Mouse (Mus musculus) layer of hippocampus, adult 18-20 months (tissue): Measurements from ENCODE around the gene Rpl41. TPM values are rescaled to one million over a fixed set of nuclear protein-coding genes. Genes with fewer than 3 reads are reported as not detected.
A peak's percentile ranks its signal among the peaks of the same experiment; 100 is the strongest.
"Not testable (repeated sequence)": the region's sequence is repeated elsewhere in the genome, so short reads cannot be mapped to it uniquely, and the experiment has no call there.

Source experiments
- DNase-seq, 2 experiments: peaks; one replicate each; pipeline ENCODE4 v3.0.0; 2022; ENCODE audit warnings: low spot score in 2 of 2
- total RNA-seq, 2 experiments: library from RNA; stranded (reverse); gene quantifications; 2 replicates each; pipeline ENCODE4 v1.2.3; 2021

Gene Rpl41
- total RNA-seq, 2 experiments from 2014 or later: 1,532 to 1,582 TPM

DNA sequence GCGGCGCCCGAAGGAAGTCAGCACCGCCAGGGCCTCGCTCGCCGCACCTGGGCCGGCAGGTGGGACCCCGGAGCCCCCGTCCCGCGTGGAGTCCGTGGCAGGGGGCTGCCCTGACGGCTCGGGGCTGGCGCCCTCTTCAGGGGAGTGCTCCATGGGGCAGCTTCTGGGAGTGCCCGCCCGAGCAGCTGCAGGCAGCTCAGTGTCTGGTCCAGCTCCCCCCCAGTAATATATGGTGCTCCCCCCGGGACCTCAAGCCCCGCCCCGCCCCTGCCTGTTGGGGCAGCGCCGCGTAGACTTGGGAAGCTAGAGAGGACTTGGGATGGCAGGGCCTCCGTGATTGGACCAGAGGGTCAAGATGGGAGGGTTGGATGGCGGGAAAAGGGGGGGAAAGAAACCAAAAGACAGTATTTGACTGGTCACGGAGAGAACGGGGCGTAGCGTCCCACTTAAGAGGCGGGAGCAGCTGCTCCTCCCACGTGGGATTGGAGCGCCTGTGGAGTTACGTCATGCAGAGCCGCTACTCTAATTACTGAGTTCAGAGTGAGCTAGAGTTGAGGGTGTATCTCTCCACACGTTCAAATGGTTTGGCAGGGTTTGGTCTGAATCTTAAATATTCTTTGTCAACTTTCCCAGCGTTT is 23.3 kb downstream of the Rpl41 start, which contains the start of gene Esyt1:
TSS of gene Esyt1 (minus strand) at position 201 of the 638 bp plus-strand sequence.
- DNase-seq: peak; percentile 88 to 95

DNA sequence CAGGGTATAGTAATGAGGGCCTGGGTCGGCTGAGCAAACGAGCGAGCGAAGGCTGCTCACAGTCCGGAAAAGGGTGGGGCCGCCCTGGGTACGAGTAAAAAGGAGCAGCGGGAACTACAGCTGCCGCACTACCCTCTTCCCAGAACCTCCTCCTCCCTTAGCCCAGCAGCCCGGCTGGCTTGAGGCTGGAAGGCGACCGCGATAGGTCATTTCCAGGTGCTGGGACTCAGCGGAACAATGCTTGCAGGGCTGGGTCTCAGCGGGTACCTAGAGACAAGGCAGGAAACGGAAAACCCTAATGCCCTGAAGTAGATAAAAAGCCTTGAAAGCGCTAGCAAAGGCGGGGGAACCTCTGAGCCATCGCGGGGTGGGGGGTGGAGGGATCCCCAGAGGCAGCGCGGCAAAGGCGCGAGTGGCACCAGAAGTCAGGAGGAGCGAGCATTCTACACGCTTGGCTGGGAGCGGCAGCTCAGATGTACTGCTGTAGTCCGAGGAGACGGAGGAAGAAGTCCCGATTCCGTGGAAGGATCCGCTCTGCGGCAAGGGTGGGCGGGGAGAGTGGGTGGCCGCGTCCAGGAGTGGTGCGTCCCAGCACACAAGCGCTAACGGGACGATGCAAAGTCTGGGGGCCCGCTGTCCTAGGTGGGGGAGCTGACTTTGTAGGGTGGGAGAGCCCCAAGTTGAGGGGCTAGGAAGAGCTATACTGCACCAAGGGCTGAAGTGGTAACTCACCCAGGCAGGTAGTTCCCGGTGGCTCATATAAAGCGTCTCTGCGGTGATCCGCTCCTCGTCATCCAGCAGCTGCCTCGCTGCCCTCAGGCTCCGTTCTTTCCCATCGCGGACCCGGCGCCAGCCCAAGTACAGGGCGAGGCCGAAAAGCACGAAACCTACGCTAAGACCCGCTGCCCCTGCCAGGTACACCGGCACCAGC is 24.1 kb downstream of the Rpl41 start:
- no peak for DNase-seq

DNA sequence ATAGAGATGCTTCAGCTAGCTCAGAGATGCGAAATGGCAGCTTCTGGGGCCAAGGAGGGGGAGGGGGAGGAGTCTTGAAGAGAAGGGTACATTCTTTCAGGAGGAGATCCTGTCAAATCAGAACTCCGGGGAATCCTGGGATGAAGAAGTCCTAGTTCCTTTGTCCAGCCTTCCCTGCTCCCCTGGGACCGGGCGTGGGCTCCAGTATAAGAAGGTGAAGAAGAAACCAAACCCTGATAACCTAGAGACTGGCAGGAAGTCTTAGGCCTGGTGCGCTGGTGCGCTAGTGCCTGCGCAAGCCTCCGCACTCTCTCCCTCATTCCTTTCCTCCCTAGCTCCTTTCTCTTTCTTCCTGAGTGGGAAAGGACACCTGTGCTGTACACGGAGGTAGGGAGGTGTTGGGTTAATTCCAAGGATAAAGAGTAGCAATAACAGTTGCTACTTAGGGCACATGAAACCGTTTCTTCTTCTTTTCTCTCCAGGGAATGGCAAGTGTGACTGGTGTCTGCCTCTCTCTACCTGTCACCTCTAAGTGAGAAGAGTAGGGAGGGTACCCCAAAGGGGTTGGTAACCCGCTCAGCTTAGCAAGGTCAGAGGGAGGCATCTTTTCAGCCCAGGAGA is 24.9 kb downstream of the Rpl41 start:
- DNase-seq: no peak

DNA sequence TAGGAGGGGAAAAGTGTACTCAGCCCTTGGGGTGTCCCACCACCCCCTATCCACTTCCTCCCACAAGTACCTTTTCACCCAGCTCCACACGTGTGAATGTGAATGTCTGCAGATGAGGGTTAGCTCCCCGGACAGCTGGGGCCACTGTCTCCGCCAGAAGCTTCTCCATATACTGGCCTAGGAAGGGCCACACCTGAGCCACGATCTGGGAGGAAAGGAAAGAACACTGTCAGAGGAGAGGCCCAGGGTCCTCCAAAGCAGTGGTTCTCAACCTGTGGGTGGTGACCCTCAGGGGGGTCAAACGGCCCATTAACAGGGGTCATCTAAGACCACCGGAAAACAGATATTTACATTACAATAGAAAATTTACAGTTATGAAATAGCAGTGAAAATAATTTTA is 26.8 kb downstream of the Rpl41 start:
- no peak for DNase-seq

DNA sequence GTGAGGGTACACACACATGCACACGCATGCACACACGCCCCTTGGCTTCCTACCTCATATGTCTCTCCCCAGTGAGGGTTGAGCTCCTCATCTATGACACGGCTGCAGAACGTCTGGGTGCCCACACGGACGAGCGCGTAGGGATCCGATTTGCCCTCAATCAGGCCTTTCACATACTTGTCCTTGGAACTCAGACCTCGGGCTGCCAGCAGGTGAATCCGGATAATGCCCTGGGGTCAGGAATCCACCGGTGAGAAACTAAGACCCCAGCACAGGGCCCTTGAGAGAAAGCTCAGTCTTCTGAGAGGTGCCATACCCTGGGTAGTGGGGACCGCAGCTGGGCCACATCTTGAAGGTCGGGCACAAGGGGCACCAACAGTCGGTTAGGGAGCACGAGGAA is 28.5 kb downstream of the Rpl41 start:
- no peak for DNase-seq

DNA sequence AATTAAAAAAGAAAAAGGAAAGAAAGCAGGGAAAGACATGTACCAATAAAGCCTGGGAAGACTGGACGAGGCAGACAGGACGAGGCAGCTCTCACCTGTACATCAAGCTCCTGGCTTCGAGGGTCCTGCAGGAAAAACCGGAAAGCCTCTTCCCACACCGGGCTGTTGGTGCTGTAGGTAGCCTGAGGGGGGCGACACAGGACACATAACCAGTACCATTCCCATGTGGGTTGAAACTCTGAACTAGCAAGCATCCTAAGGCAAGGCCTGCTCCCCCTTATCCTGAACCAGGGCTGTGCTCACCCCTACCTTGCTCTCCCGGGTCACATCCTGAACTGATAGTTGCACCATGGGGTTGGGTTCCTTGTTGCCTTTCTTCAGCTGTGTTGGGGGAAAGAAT is 30.3 kb downstream of the Rpl41 start:
- peak in 1 of 2 experiments; percentile 63 for DNase-seq

DNA sequence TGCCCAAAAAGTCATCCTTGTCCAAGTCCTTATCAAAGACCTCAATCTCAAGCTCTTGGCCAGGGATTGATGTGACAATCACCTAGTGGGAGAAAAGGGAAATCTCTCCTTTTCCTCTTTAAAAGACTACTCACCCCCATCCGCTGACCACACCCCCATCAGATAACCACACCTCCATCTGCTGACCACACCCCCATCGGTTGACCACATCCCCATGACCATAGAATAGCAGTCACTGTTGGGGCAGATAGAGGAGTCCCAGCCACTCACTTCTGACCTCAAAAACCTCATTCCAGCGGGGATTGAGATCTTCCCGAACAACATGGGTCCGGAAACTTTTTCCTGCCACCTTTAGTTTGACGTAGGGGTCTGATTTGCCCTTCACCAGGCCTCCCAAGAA is 32.4 kb downstream of the Rpl41 start:
- DNase-seq: no peak

DNA sequence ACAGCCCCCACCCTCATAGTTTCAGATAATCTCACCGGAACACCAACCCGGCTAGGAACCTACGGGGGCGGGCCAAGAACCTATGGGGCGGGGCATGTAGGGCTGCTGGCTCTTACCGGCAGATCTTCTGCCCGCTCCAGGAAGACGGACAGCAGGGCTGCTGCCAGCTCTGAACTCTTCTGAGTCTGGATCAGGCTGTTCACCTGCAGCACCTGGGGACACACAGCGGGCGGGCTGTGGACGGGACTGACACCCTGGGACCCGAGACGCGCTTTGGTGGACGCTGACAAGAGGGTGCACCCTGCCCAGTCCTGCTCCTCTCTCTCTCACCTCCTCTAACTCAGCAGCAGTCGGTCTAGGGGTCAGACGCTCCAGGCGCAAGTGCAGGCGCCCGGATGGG is 33.1 kb downstream of the Rpl41 start:
- DNase-seq: no peak

DNA sequence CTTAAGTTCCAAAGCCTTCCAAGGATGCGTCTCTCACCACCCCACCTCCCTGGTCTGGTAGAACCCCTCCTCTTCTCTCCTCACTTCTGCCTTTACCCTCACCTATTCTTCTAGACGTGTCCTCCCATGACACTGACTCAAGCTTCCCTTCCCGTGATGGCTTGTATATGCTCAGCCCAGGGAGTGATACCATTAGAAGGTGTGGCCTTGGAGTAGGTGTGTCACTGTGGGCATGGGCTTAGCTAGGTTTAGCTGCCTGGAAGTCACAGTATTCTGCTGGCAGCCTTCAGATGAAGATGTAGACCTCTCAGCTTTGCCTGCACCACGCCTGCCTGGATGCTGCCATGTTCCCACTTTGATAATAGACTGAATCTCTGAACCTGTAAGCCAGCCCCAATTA is 34.1 kb downstream of the Rpl41 start:
- DNase-seq: no peak

DNA sequence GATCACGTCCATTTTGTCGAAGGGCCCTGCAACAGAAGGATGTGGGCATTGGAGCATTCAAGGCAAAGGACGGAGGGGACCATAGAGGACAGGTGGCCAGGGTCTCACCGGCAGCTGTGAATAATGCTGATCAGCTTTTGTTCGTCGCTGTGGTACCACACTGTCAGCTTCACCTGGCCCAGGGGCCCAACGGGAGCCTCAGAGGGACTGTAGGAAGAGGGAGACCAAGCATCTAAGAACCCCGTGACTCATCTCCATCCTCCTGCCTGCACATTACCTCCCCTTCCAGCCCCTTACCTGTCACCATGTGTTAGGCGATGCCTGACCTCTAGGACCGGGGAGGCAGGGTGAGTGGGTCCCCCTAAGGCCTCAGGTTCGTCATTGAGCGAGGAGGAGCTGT is 37.3 kb downstream of the Rpl41 start:
- DNase-seq: no peak

DNA sequence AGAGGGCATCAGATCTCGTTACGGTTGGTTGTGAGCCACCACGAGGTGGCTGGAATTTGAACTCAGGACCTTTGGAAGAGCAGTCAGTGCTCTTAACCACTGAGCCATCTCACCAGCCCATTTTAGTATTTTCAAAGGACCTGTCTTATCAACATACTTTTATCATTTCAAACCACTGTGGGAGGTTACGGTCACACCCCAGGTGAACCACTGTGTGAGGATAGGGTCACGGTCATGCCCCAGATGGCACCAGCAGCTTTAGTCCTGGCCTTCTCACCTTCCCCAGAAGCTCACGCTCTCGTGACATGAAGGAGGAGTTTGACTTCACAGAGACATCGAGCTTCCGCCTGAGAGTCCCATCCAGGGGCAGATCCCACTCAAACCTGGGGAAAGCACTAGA is 37.9 kb downstream of the Rpl41 start:
- no peak for DNase-seq

DNA sequence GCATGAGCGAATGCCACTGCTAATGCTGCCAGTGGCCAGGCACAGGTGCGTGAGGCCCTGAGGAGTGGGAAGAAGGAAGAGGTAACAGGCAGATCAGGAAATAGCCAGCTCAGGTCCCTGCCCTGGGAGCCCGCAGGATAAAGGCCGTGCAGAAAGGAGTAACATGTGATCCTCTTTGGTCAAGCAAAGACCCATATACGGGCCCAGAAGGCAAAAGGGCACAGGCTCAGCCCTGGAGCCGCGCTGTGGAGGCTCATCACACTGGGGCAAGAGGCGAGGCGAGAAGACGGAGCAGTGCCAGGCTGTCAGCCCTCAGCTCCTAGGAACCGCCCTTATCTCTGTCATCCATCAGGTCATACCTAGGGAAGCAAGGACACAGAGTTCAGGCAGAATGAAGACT is 38.8 kb downstream of the Rpl41 start:
- no peak for DNase-seq

DNA sequence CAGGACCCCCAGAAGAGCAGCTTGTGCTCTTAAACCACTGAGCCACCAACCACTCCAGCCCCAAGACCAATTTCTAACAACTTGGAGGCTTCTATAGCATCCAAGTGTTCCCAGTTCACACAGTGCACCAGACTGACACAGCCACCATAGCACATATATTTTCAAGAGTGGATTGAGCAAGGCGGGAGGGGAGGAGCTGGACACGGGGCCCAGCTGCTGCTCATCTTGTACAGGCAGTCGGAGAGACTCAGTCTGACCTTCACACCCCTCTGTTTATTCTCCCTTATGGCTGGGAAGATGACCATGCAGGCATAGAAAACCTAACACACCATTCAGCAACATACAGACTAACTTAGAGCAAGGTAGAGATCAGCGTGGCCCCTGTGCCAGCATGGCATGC is 39.3 kb downstream of the Rpl41 start:
- DNase-seq: no peak

DNA sequence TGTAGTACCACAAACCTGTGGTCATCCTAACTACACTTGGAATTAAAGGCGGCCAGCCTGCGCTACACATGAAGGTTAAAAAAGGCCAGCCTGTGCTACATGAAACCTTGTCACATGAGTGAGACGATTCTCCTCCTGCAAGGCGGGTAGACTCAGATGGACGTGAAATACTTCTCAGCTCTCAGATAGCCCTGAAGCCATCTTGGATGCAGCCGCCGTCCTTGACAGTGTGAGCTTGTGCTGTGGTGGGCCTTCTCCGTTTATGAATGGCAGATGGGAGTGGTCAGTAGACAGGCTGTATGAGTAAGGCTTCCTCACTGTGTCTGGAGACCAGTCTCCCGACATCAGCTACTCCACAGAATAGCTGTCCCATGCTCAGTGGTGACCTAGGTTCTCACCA is 39.9 kb downstream of the Rpl41 start:
- no peak for DNase-seq

DNA sequence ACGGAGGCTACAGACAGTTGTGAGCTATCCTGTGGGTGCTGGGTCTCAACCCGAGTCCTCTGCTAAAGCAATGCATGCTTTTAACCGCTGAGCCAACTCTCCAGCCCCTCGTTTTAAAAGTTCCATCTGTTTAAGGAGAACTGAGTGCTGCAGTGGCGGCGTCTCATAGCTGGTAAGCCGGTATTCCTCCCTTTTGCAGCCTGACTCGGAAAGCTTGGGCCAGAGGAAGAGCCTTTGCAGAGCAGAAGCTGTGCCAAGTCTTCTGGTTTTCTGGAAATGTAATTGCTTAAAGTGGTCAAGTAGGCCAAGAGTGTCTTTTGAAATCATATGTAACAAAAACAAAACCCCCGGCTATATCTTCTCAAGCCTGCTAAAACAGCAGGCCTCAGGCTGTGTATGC is 40.8 kb downstream of the Rpl41 start:
- DNase-seq: no peak

DNA sequence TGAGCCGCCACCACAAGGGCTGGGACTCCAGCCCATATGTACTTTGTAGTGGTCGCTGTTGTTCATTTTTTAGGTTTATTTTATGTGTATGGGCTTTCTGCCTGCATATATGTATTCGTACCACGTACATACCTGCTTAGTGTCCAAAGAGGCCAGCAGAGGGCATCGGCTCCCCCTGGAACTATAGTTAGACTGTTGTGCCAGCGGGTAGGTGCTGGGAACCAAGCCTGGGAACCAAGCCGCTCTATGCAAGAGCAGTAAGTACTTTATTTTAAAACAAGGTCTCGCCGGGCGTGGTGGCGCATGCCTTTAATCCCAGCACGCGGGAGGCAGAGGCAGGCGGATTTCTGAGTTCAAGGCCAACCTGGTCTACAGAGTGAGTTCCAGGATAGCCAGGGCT is 43.1 kb downstream of the Rpl41 start:
- no peak for DNase-seq

DNA sequence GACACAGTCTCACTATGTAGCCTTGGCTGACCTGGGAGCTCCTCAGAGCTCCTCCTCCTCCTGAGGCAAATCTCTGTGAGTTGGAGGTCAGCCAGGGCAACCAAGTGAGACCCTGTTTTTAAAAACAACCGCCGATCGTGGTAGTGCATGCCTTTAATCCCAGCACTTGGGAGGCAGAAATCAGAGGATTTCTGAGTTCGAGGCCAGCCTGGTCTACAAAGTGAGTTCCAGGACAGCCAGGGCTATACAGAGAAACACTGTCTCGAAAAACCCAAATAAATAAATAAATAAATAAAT is 43.8 kb downstream of the Rpl41 start:
- DNase-seq: not testable (repeated sequence)

DNA sequence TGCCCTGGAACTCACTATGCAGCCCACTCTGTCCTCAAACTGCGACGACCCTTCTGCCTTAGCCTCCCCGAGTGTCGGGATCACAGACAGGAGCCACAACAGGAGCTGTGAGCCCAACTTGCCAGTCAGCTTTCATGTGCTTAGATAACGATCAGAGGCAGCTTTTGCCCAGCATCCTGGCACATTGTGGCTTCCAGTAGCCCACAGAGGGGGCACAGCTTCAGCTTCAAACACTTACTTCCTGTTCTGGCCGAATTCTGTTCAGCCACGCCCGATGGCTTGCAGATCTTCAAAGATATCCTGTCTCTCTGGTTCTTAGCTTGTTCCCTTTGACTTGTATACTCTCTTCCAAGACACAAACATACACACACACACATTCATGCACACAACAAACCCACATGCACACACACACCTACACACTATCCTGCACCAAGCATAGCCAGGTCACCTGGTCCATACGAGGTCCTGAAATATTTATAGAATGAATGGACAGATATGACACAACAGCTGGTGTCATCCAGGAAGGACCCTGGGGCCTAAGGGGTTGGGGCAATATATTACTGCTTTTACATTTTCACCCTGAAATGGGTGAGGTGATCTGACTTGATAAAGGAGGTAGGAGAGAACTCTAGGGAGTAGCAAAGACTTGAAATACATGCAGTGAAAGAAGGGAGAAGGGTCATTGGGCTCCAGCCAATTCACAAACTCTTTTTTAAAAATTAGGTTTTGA is 44.3 kb downstream of the Rpl41 start:
- no peak for DNase-seq

DNA sequence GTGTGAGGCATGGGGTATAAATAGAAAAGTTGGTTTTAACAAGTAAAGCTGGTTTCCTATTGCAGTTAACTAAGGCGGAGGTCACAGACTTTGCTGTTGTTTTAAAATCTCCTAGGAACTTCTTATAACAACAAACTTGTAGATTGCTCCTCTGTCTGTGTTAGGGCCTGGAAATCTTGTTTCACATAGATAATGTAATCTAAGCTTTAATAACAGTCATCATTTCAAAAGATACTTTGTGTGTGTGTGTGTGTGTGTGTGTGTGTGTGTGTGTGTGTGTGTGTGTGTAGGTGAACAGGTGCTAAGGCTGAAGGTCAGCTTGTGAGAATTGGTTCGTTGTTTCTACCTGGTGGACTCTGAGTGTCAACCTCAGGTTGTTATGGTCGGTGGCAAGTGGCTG is 45.1 kb downstream of the Rpl41 start:
- DNase-seq: no peak

DNA sequence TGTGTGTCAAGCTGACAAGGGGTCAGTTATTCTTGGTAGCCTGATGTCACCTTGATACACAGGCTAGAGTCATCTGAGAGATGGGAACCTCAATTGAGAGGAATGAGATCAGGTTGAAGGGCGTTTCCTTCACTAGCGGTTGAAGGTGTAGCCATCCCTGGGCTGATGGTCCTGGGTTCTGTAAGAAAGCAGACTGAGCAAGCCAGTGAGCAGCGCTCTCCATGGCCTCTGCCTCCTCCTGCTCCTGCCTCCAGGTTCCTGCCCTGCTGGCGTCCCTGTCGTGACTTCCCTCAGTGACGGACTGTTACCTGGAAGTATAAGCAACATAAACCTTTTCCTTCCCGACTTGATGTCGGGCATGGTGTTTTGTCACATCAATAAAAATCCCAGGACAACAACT is 45.6 kb downstream of the Rpl41 start:
- DNase-seq: no peak

DNA sequence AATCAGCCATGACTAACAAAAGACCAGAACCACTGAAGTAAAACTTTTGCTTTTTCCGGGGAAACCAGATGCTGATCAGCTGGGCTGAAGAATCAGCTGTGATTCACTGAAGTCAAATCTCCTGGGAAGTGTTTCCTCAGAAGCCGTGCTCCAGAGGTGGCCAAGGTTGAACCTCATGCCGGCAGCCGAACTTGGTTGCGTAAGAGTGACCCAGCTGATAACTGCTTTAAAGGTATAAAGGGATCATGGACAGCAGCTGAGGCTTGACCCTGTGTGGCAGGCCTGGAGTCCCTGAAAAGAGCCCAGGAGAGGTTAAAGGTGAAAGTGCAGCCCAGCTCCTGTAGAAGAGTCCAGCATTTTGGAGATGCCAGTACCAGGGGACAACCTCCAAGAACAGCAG is 46.8 kb downstream of the Rpl41 start:
- no peak for DNase-seq
